Mouse (Mus musculus): ENCODE data around the gene Hsd11b1. TPM values are rescaled to one million over a fixed set of nuclear protein-coding genes. Genes with fewer than 3 reads are reported as not detected.
"Not testable (repeated sequence)": the region's sequence is repeated elsewhere in the genome, so short reads cannot be mapped to it uniquely, and the experiment has no call there.

Hsd11b1 gene
- total and polyA plus RNA-seq, 3 experiments: 10.5 to 20.9 (median 15.1) TPM

GRCm38 (mm10) chr1:193255488-193256288 lies 8.2 kb downstream of the Hsd11b1 start:
- Histone ChIP-seq H3K27me3 (ENCODE audit: control insufficient read depth, insufficient read depth, low read length) (no peaks in the 10 kb centered on the region; the same call in 1 of the 2 replicates), H3K4me3 (peak overlapping the region; percentile 18; the same call in 1 of the 2 replicates), H3K27ac (peak overlapping the region; percentile 36), H3K9ac (ENCODE audit: low read depth, low read length) (peak overlapping the region; percentile 19), H3K79me2 (replicated peaks; ENCODE audit: control insufficient read depth, insufficient read depth, low read length) (no peaks in the 10 kb centered on the region; the same call in 1 of the 2 replicates), H3K36me3 (ENCODE audit: control insufficient read depth, insufficient read depth, low read length) (no peaks in the 10 kb centered on the region), H3K4me1 (ENCODE audit: control insufficient read depth, insufficient read depth, low read length) (peaks cover 4% of the 10 kb centered on the region)
- TF ChIP-seq CTCF (IDR thresholded peaks at IDR 0.05) (peak; percentile 87), POLR2A (IDR thresholded peaks at IDR 0.05; ENCODE audit: insufficient read depth, low read depth, low read length) (no peak)
- WGBS: 27% methylated on average over 3 of the region's 3 CpGs
- intact Hi-C loops (cut with DNase I): loop anchor here (1.0 to 2.0 kb wide), 3 partner anchors 69 to 121 kb away; no protein-coding TSS in a partner anchor
- DNase-seq: peak; percentile 72 to 81

GRCm38 (mm10) chr1:193255032-193255431 lies 8.8 kb downstream of the Hsd11b1 start:
- DNase-seq: no peak
- Histone ChIP-seq H3K9ac (ENCODE audit: low read depth, low read length) (peak overlapping the region; percentile 46), H3K27ac (peak overlapping the region; percentile 36), H3K27me3 (ENCODE audit: control insufficient read depth, insufficient read depth, low read length) (no peaks in the 10 kb centered on the region; the same call in 1 of the 2 replicates), H3K36me3 (ENCODE audit: control insufficient read depth, insufficient read depth, low read length) (no peaks in the 10 kb centered on the region), H3K79me2 (replicated peaks; ENCODE audit: control insufficient read depth, insufficient read depth, low read length) (no peaks in the 10 kb centered on the region; the same call in 1 of the 2 replicates), H3K4me1 (ENCODE audit: control insufficient read depth, insufficient read depth, low read length) (peaks cover 4% of the 10 kb centered on the region), H3K4me3 (peak overlapping the region; percentile 18; the same call in 1 of the 2 replicates)
- TF ChIP-seq EP300 (IDR thresholded peaks at IDR 0.05; ENCODE audit: insufficient read depth, low read depth, low read length): no peak
- no peak for TF ChIP-seq POLR2A (IDR thresholded peaks at IDR 0.05; ENCODE audit: insufficient read depth, low read depth, low read length)
- TF ChIP-seq CTCF (IDR thresholded peaks at IDR 0.05): no peak
- intact Hi-C loops (cut with DNase I): loop anchor here (1.0 to 2.0 kb wide), 3 partner anchors 69 to 122 kb away; no protein-coding TSS in a partner anchor
- WGBS: 42% methylated on average over 8 of the region's 8 CpGs

GRCm38 (mm10) chr1:193253895-193254294 lies 10.0 kb downstream of the Hsd11b1 start:
- H3K79me2 ChIP-seq (replicated peaks; ENCODE audit: control insufficient read depth, insufficient read depth, low read length); H3K4me3 ChIP-seq; H3K27me3 ChIP-seq (ENCODE audit: control insufficient read depth, insufficient read depth, low read length); H3K27ac ChIP-seq; H3K4me1 ChIP-seq (ENCODE audit: control insufficient read depth, insufficient read depth, low read length); H3K9ac ChIP-seq (ENCODE audit: low read depth, low read length); H3K36me3 ChIP-seq (ENCODE audit: control insufficient read depth, insufficient read depth, low read length); DNase-seq: not testable (repeated sequence)
- intact Hi-C loops (cut with DNase I): loop anchor here (1.0 to 2.0 kb wide), 3 partner anchors 43 to 123 kb away; no protein-coding TSS in a partner anchor
- 73% methylated on average over 3 of the region's 3 CpGs for WGBS

GRCm38 (mm10) chr1:193252616-193253015 lies 11.3 kb downstream of the Hsd11b1 start:
- H3K27ac ChIP-seq: no peak overlapping the region
- TF ChIP-seq CTCF (IDR thresholded peaks at IDR 0.05) (no peak), EP300 (IDR thresholded peaks at IDR 0.05; ENCODE audit: insufficient read depth, low read depth, low read length) (no peak), POLR2A (IDR thresholded peaks at IDR 0.05; ENCODE audit: insufficient read depth, low read depth, low read length) (no peak)
- H3K4me1 ChIP-seq (ENCODE audit: control insufficient read depth, insufficient read depth, low read length): peaks cover 4% of the 10 kb centered on the region
- no peak overlapping the region for H3K4me3 ChIP-seq
- no peak for DNase-seq
- 16% methylated on average over 5 of the region's 5 CpGs for WGBS
- no peaks in the 10 kb centered on the region; the same call in 1 of the 2 replicates for H3K27me3 ChIP-seq (ENCODE audit: control insufficient read depth, insufficient read depth, low read length)
- intact Hi-C loops (cut with DNase I): loop anchor here (1.0 kb wide), 1 partner anchor 41 kb away; no protein-coding TSS in a partner anchor
- no peaks in the 10 kb centered on the region for H3K36me3 ChIP-seq (ENCODE audit: control insufficient read depth, insufficient read depth, low read length)
- no peak overlapping the region for H3K9ac ChIP-seq (ENCODE audit: low read depth, low read length)
- no peaks in the 10 kb centered on the region; the same call in 1 of the 2 replicates for H3K79me2 ChIP-seq (replicated peaks; ENCODE audit: control insufficient read depth, insufficient read depth, low read length)

- intact Hi-C loops (cut with DNase I): no loop called here
- Histone ChIP-seq H3K27ac (no peak overlapping the region; the same call in 1 of the 2 replicates), H3K36me3 (ENCODE audit: control insufficient read depth, insufficient read depth, low read length) (no peaks in the 10 kb centered on the region), H3K4me3 (no peak overlapping the region), H3K79me2 (replicated peaks; ENCODE audit: control insufficient read depth, insufficient read depth, low read length) (no peaks in the 10 kb centered on the region; the same call in 1 of the 2 replicates), H3K9ac (ENCODE audit: low read depth, low read length) (no peak overlapping the region), H3K4me1 (ENCODE audit: control insufficient read depth, insufficient read depth, low read length) (peaks cover 2% of the 10 kb centered on the region), H3K27me3 (ENCODE audit: control insufficient read depth, insufficient read depth, low read length) (no peaks in the 10 kb centered on the region; the same call in 1 of the 2 replicates)
- no peak for DNase-seq
- WGBS: 56% methylated on average over 7 of the region's 7 CpGs
- TF ChIP-seq CTCF (IDR thresholded peaks at IDR 0.05) (no peak), EP300 (IDR thresholded peaks at IDR 0.05; ENCODE audit: insufficient read depth, low read depth, low read length) (0 out of 2 replicates have a peak, but pooled peaks have one; percentile 27), POLR2A (IDR thresholded peaks at IDR 0.05; ENCODE audit: insufficient read depth, low read depth, low read length) (no peak)
Measured at GRCm38 (mm10) chr1:193251386-193251785, 12.5 kb downstream of the Hsd11b1 start.

GRCm38 (mm10) chr1:193250026-193250425 lies 13.8 kb downstream of the Hsd11b1 start:
- no peak overlapping the region for H3K4me3 ChIP-seq
- WGBS: 80% methylated on average over 2 of the region's 2 CpGs
- H3K36me3 ChIP-seq (ENCODE audit: control insufficient read depth, insufficient read depth, low read length): no peaks in the 10 kb centered on the region
- TF ChIP-seq CTCF (IDR thresholded peaks at IDR 0.05) (no peak), EP300 (IDR thresholded peaks at IDR 0.05; ENCODE audit: insufficient read depth, low read depth, low read length) (no peak)
- H3K4me1 ChIP-seq (ENCODE audit: control insufficient read depth, insufficient read depth, low read length): peaks cover 2% of the 10 kb centered on the region
- DNase-seq: no peak
- H3K79me2 ChIP-seq (replicated peaks; ENCODE audit: control insufficient read depth, insufficient read depth, low read length): no peaks in the 10 kb centered on the region
- no peaks in the 10 kb centered on the region; the same call in 1 of the 2 replicates for H3K27me3 ChIP-seq (ENCODE audit: control insufficient read depth, insufficient read depth, low read length)
- H3K9ac ChIP-seq (ENCODE audit: low read depth, low read length): no peak overlapping the region
- no peak overlapping the region for H3K27ac ChIP-seq
- intact Hi-C loops (cut with DNase I): no loop called here

Data from heart, adult 2 months (tissue).